Mouse (Mus musculus): ENCODE results near the gene Spsb3.

Spsb3 gene

DNA sequence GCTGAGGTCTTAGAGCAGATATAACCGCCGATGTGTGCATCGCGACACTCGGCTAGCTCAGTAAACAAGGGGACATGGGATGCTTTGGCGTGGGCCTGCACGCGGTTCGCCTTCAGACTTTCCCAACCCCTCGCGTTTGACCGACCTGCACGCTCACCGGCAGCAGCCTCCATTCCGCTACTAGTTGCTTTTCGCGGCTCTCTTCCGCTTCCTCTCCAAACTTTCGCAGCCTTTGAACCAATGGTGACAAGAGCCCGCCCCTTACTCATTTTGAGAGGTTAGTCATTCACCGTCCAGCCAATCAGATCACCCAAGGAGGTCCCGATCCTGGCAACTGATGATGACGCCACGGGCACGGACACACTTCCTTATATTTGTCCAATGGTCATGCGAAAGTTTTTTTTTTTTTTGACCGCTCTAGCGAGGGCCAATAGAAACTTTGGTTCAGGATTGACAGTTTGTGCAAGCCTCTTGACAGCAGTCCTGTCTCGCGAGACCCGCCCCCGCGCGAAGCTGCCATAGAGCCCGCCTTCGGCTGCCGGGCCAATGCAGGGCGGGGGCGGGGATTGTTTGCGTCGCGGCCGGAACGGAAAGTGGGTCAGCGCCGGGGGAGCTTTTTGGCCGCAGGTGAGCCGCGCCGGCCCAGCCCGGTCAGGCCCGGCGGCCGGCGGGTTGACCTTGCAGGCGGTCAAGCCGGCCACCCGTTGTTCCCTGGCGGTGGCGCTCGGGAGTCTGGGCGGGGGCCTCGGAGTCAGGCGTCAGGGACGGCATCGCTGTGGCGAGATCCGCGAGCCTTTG, at the start of gene Spsb3, which contains the start of gene Nubp2:
Spsb3 (plus strand) TSS at position 510 of the 798 bp plus-strand sequence.
Nubp2 (minus strand) TSS at position 216 of the 798 bp plus-strand sequence.
- peak; percentile 99 for DNase-seq (ENCODE audit: extremely low read depth, low read depth, low spot score)

DNA sequence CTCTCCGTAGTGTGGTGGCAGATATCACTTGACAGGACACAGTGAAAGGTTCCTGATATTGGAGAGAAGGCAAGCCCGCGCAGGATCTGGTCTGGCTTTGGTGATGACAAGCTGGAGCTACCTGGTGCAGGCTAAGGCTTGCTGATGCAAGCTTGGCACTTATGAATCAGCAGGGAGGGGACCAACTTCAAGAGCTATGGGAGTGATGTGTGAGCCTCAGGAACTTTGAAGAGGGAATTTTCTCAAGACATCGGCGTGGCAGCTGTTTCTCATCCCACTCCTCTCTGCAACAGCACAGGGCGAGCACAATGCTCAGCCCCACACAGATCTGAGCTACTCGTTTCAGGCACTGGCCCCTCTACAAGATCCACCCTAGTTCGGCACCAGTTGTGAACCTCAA, 46.6 kb upstream of the Spsb3 start, which contains the start of gene Hagh:
Hagh (plus strand) TSS at position 302 of the 400 bp plus-strand sequence.
- no peak for DNase-seq (ENCODE audit: extremely low read depth, low read depth, low spot score)

- DNase-seq (ENCODE audit: extremely low read depth, low read depth, low spot score), result no peak
Measured at GRCm38 (mm10) chr17:24840341-24840740, 46.1 kb upstream of the Spsb3 start.

- no peak for DNase-seq (ENCODE audit: extremely low read depth, low read depth, low spot score)
Measured at GRCm38 (mm10) chr17:24841133-24841532, 45.3 kb upstream of the Spsb3 start.

- no peak for DNase-seq (ENCODE audit: extremely low read depth, low read depth, low spot score)
Measured at GRCm38 (mm10) chr17:24842631-24843030, 43.8 kb upstream of the Spsb3 start.

- DNase-seq (ENCODE audit: extremely low read depth, low read depth, low spot score), result no peak
Measured at GRCm38 (mm10) chr17:24844525-24844924, 41.9 kb upstream of the Spsb3 start.

DNA sequence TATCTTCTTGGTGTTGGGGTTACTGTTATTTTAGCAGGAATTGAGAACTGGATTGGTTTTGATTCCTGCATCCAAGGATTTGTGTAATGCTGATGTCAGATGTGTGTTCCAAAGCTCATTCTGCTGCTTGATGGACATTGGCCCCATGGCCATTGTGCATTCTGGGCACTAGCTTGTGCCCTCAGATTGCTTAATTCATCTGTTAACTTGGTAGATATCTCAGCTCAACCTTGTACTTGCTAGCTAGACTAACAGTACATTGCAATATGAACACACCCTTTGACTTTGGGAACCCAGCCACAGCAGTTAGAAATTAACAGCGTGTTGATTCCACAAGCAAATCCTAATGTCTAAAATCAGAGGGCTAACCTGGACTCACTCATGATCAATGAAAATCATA, 39.1 kb upstream of the Spsb3 start:
- DNase-seq (ENCODE audit: extremely low read depth, low read depth, low spot score), result no peak

DNA sequence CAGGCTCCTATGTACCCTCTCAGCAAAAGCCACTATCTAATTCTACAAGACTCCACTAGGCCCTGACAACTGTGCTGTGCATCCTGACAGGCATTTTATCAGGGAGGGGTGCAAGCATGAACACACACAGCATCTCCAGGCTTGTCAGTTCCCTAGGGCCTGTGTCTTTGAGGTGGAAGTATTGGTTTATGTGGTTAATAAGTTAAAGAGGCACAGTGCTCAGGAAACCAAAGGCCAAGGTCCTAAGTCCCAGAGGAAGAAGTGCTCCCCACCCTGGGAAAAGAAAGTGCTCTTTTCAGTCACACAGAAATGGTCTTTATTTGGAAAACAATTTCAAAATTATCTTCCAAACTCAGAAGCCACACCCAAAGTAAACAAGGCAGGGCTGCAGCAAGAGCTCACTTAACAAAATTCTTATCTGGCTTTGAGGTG, 37.8 kb upstream of the Spsb3 start:
- DNase-seq (ENCODE audit: extremely low read depth, low read depth, low spot score), result no peak

- no peak for DNase-seq (ENCODE audit: extremely low read depth, low read depth, low spot score)
Measured at GRCm38 (mm10) chr17:24849733-24850064, 36.7 kb upstream of the Spsb3 start.

DNA sequence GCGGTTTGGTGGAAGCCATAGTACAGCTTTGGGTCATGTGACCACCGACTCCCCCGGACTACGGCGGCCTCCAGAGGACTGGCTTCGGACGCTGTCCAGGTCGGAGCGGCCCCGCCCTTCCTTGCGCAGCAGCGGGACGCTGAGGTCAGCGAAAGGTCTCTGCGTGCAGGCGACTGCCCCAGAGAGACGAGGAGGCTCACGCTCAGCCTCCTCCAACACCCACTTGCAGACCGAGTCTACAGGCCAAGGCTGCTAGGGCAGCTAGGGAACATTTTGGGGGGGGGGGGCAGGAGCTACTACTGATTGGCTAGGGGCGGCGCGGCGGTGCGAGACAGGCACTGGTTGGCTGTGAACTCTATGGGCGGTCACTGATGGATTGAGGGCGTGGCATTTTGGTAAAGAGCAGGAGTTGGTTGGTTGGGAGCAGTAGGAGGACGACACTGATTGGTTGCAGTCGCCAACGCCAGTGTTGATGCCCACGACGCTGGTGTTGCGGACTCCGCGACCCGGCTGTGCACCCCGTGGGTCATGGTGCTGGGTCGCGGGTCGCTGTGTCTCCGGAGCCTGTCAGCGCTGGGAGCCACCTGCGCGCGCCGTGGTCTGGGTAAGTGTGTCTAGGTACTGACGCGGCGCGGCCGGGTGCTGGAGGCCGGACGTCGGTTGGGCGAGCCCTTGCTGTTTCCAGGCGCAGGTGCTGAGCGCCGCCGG, 36.2 kb upstream of the Spsb3 start, which contains the start of gene Fahd1:
Fahd1 (minus strand) TSS at position 300 of the 708 bp plus-strand sequence.
- DNase-seq (ENCODE audit: extremely low read depth, low read depth, low spot score), result peak; percentile 70

DNA sequence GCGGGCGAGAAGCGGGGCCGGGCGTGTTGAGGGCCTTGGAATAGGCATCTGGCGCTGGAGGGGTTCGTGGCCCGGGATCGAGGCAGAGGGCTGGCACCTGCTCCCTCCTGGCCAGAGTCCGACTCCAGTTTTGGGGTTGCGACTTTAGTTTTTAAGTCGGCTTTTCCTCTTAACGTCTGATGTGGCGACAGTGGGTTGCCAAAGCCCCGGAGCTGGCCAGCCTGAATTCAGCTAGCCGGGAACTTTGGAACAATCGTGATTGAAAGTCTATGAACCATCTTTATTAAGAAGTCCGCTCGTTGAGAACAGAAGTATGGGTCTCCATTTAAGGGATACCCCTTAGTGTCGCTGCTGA, 35.7 kb upstream of the Spsb3 start:
- DNase-seq (ENCODE audit: extremely low read depth, low read depth, low spot score), result no peak

GRCm38 (mm10) chr17:24851381-24852125, 34.9 kb upstream of the Spsb3 start:
- DNase-seq (ENCODE audit: extremely low read depth, low read depth, low spot score), result no peak

- DNase-seq (ENCODE audit: extremely low read depth, low read depth, low spot score), result no peak
Measured at GRCm38 (mm10) chr17:24855838-24856464, 30.5 kb upstream of the Spsb3 start.

DNA sequence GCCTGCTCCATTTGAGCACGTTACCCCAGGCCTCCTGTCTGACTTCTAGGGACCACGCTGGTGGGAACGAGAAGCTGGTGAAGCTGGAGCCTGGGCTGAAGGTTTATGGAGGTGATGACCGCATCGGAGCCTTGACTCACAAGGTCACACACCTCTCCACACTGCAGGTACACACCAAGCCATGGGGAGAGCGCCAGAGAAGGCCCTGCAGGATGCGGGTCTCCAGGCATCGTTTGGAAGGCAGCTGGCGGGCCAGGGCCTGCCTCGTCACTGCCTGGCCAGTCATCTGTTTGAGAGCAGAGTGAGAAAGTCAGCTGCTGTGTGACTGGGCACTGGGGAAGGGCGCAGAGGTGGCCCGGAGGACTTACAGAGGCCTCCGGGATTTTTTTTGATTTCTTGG, 29.9 kb upstream of the Spsb3 start:
- no peak for DNase-seq (ENCODE audit: extremely low read depth, low read depth, low spot score)

- DNase-seq (ENCODE audit: extremely low read depth, low read depth, low spot score), result no peak
Measured at GRCm38 (mm10) chr17:24857831-24858470, 28.5 kb upstream of the Spsb3 start.

DNA sequence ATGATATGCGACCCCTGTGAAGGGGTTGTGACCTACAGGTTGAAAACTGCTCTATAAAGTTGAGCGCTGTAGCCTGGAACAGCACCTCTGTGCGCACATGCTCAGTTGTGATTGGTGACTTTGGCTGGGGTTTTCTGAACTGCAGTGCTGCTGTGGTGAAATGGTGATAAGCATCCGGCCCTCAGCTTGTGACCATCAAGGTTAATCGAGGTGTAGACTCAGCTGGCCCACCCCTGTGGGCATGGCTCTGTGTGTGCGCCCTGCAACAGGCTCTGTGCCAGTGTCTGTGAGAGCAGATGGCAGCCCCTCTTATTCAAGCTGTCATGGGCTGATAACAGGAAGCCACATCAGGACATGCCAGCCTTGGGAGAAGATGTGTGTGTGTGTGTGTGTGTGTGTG, 27.5 kb upstream of the Spsb3 start:
- no peak for DNase-seq (ENCODE audit: extremely low read depth, low read depth, low spot score)

DNA sequence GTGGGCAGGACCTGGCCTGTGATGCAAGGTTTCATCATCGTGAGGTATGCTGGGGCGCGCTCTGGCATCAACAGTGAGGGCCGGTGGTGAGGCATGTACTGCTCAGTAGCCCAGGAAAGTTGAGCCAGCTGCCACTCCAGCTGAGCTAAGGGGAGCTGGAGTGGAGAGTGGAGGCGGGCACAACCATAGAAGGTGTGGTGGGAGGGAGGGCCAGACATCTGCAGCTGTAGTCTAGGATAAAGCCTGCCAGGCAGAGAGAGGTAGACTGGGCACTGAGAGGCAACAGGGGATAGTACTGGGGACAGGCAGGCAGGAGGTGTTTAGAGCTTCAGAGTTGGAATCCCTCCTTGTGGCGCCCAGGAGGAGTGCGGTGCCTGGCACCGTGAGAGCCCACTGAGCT, 26.4 kb upstream of the Spsb3 start:
- no peak for DNase-seq (ENCODE audit: extremely low read depth, low read depth, low spot score)

DNA sequence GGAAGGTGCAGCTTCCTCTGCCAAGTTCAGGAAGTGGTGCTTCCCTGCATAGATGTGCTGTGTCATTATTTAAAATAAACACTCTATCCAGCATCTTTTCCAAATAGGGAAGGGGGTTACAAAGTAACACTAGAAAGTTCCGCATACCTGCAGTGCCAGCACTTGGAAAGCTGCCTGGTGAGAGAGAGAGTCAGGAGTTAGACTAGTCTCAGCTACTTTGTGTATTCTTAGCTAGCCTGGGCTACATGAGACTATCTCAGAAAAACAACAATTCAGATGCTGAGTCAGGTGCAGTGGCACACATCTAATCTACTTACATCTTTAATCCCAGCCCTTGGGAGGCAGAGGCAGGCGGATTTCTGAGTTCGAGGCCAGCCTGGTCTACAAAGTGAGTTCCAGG, 24.7 kb upstream of the Spsb3 start:
- DNase-seq (ENCODE audit: extremely low read depth, low read depth, low spot score), result no peak

DNA sequence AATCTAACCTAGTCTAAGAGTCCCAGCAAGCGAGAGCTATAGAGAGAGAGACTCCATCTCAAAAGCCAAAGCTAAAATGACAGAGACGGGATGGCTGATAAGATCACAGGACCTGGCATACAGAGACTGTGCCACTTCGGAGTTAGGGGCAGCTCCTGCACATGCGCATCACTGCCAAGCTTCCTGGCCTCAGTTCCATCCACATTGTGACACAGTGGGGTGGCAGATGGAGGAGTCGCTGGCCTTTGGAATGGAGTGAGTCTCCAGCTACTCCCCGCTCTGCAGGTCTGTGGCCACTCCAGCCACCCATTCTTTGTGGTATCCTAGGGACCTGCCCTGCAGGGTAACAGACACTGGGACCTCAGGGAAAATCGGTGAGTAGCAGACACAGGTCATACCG, 20.7 kb upstream of the Spsb3 start, which contains the start of gene Igfals:
Igfals (plus strand) TSS at position 222 of the 400 bp plus-strand sequence.
- DNase-seq (ENCODE audit: extremely low read depth, low read depth, low spot score), result no peak

DNA sequence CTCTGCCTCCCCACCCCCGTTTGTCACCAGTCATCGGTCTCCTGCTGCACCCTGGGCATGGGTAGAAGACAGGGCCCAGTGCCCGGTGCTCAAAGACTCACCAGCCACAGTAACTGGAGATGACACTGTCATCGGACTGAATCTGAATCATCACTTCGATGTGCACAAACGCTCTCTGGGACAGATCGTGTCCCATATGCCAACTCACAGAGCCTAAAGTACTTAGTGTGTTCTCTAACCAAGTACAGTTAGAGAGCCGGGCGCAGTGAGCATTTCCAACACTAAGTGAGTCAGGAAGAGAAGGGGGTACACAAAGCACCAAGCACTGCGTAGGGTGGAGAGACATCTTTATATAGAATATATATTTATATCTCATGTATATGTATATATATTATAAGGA, 18.5 kb upstream of the Spsb3 start:
- no peak for DNase-seq (ENCODE audit: extremely low read depth, low read depth, low spot score)

Measured in fat pad, adult 2 months (tissue).